Mouse (Mus musculus): ENCODE measurements around the gene Olfr1501. TPM values are rescaled to one million over a fixed set of nuclear protein-coding genes. Genes with fewer than 3 reads are reported as not detected.
"Not testable (repeated sequence)": the region's sequence is repeated elsewhere in the genome, so short reads cannot be mapped to it uniquely, and the experiment has no call there.

Gene Olfr1501
- not detected in 2 replicates for polyA plus RNA-seq (2015; fragmentation: Nextera tagmentation; extraction: Ambion mirVana)

DNA sequence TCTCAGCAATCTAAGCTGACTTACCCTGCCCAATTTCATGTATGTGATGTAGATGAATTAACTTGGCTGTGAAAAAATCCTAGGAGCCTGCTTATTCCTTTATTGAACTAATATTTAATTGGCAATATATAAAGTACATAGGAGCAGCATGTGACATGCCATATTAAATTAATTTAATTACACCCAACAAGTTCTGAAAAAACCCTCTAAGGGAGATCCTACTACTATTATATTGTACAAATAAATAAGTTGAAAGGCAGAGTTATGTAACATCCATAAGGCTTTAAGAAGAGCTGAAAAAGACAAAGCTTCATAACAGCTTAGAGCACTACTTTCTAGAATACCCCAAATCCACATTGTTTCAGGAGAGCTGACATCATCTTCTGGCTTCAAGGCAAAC, at the start of gene Olfr1501:
Olfr1501 (minus strand) TSS at position 101 of the 400 bp plus-strand sequence.
- H3K4me1 ChIP-seq (ENCODE audit: control insufficient read depth, insufficient read depth, low read length); ATAC-seq; H3K27ac ChIP-seq (ENCODE audit: low read length); H3K9me3 ChIP-seq (ENCODE audit: control insufficient read depth, low read length); H3K4me2 ChIP-seq (ENCODE audit: low read depth, low read length); H3K27me3 ChIP-seq (replicated peaks; ENCODE audit: control insufficient read depth, insufficient read depth, low read length); H3K4me3 ChIP-seq (ENCODE audit: low read length); H3K36me3 ChIP-seq (ENCODE audit: control insufficient read depth, insufficient read depth, low read length); H3K9ac ChIP-seq (ENCODE audit: low read depth, low read length): not testable (repeated sequence)

DNA sequence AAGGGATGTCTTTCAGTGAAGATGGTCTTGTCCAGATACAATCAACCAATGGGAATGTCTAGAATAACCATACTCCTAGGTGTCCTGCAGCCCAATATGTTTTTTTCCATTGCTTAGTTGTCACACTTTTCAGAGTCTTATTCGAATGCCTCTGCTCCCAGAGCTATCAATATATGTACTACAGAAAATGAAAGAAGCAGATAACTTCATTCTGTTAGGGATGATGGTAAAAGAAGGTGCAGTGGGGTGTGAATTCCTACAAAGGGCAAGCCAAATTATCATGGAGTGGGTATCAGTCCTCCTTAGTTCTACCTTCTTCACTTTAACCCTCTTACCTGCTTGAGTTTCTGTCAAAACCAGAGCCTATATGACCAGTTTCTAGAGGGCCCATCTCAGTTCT, 47.3 kb upstream of the Olfr1501 start, which contains the start of gene Olfr1504:
Olfr1504 (minus strand) TSS at position 101 of the 400 bp plus-strand sequence.
- Histone ChIP-seq H3K36me3 (ENCODE audit: control insufficient read depth, insufficient read depth, low read length) (no peaks in the 10 kb centered on the region), H3K9ac (ENCODE audit: low read depth, low read length) (no peak within 1 kb of the TSS), H3K4me1 (ENCODE audit: control insufficient read depth, insufficient read depth, low read length) (no peaks in the 10 kb centered on the region), H3K27ac (ENCODE audit: low read length) (no peak within 1 kb of the TSS), H3K9me3 (ENCODE audit: control insufficient read depth, low read length) (no peaks in the 10 kb centered on the region), H3K4me3 (ENCODE audit: low read length) (no peak within 1 kb of the TSS), H3K27me3 (replicated peaks; ENCODE audit: control insufficient read depth, insufficient read depth, low read length) (no peaks in the 10 kb centered on the region), H3K4me2 (ENCODE audit: low read depth, low read length) (no peak within 1 kb of the TSS)
- WGBS: 78% methylated on average over 1 of the region's 1 CpGs
- no peak for ATAC-seq

DNA sequence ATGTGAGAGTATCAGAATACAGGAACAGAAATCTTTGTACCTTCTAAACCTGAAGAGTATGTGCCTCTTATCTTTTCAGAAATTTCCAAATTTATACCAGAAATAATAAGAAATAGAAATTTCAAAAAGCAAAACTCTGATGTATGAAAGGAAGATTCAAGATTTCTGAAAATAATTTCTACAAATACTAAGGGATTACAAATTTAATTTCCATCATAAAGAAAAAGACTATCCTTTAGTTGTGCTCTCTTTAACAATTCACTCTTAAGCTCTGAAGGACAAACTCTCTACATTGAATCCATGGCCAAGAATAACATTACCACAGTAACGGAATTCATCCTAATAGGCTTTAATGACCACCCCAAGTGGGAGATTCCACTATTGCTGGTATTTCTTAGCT, 11.0 kb upstream of the Olfr1501 start, which contains the start of gene Olfr1502:
Olfr1502 (plus strand) TSS at position 301 of the 400 bp plus-strand sequence.
- H3K4me3 ChIP-seq (ENCODE audit: low read length): no peak within 1 kb of the TSS
- no peak within 1 kb of the TSS for H3K27ac ChIP-seq (ENCODE audit: low read length)
- no peak within 1 kb of the TSS for H3K4me2 ChIP-seq (ENCODE audit: low read depth, low read length)
- no peaks in the 10 kb centered on the region for H3K36me3 ChIP-seq (ENCODE audit: control insufficient read depth, insufficient read depth, low read length)
- WGBS: 93% methylated on average over 1 of the region's 1 CpGs
- no peak for ATAC-seq
- H3K9me3 ChIP-seq (ENCODE audit: control insufficient read depth, low read length): no peaks in the 10 kb centered on the region
- no peak within 1 kb of the TSS for H3K9ac ChIP-seq (ENCODE audit: low read depth, low read length)
- no peaks in the 10 kb centered on the region for H3K27me3 ChIP-seq (replicated peaks; ENCODE audit: control insufficient read depth, insufficient read depth, low read length)
- H3K4me1 ChIP-seq (ENCODE audit: control insufficient read depth, insufficient read depth, low read length): no peaks in the 10 kb centered on the region

DNA sequence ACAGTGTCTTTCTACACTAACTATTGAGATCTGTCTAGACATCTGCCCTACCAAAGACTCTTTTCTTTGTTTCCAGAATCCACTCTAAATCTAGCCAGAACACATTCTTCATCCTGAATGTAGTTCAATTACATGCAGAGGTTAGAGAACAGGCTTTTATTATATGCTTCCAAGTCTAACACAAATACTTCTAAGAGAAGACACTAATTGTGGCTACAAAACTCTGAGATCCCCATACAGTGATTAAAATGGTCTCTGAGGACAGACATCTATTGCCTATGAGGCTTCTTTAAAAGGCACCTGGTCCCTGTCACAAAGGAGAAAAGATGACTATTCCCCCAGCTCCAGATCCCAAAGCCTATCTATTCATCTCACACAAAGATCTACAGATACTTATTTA, 20.1 kb downstream of the Olfr1501 start, which contains the start of gene Olfr1500:
Olfr1500 (minus strand) TSS at position 101 of the 400 bp plus-strand sequence.
- Histone ChIP-seq H3K4me2 (ENCODE audit: low read depth, low read length) (no peak within 1 kb of the TSS), H3K4me3 (ENCODE audit: low read length) (no peak within 1 kb of the TSS), H3K27ac (ENCODE audit: low read length) (no peak within 1 kb of the TSS), H3K9me3 (ENCODE audit: control insufficient read depth, low read length) (no peaks in the 10 kb centered on the region), H3K4me1 (ENCODE audit: control insufficient read depth, insufficient read depth, low read length) (no peaks in the 10 kb centered on the region), H3K9ac (ENCODE audit: low read depth, low read length) (no peak within 1 kb of the TSS), H3K27me3 (replicated peaks; ENCODE audit: control insufficient read depth, insufficient read depth, low read length) (no peaks in the 10 kb centered on the region), H3K36me3 (ENCODE audit: control insufficient read depth, insufficient read depth, low read length) (no peaks in the 10 kb centered on the region)
- no peak for ATAC-seq

DNA sequence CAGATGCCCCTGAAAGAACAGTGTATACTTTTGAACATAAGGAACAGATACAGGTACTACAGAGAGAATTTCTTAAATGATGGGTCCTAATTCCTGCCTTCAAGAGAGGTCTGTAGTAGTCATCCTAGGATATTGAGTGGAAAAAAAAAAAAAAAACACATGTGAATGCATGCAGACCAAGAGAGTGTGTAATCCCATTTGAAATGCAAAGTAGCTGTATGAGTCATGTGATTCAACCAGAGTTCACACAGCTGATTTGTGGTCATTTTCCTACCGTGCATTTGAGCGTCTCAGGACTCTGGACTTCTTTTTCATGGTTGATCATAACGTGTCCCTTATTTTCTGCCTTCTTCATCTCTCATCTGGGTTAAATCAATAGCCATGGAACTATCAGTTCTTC, 22.0 kb downstream of the Olfr1501 start:
- no peaks in the 10 kb centered on the region for H3K36me3 ChIP-seq (ENCODE audit: control insufficient read depth, insufficient read depth, low read length)
- H3K4me3 ChIP-seq (ENCODE audit: low read length): no peak overlapping the region
- H3K27ac ChIP-seq (ENCODE audit: low read length): no peak overlapping the region
- no peak overlapping the region for H3K9ac ChIP-seq (ENCODE audit: low read depth, low read length)
- no peak overlapping the region for H3K4me2 ChIP-seq (ENCODE audit: low read depth, low read length)
- ATAC-seq: no peak
- WGBS: 79% methylated on average over 3 of the region's 3 CpGs
- H3K9me3 ChIP-seq (ENCODE audit: control insufficient read depth, low read length): no peaks in the 10 kb centered on the region
- no peaks in the 10 kb centered on the region for H3K27me3 ChIP-seq (replicated peaks; ENCODE audit: control insufficient read depth, insufficient read depth, low read length)
- no peaks in the 10 kb centered on the region for H3K4me1 ChIP-seq (ENCODE audit: control insufficient read depth, insufficient read depth, low read length)

DNA sequence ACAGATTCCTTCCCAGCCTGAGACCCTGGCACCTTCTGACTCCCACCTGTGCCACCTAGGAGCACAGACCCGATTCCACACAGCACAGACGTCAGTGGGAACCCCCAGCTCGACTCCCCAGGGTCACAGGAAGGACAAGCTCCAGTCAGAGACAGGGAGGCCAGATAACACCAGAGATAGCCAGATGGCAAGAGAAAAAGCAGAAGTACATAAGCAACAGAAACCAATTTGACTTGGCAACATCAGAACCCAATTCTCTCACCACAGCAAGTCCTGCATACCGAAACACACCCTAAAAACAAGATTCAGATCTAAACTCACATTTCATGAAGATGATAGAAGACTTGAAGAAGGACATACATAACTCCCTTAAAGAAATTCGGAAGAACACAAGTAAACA, 29.6 kb downstream of the Olfr1501 start:
- Histone ChIP-seq H3K9me3 (ENCODE audit: control insufficient read depth, low read length) (no peaks in the 10 kb centered on the region), H3K36me3 (ENCODE audit: control insufficient read depth, insufficient read depth, low read length) (no peaks in the 10 kb centered on the region), H3K27me3 (replicated peaks; ENCODE audit: control insufficient read depth, insufficient read depth, low read length) (no peaks in the 10 kb centered on the region), H3K27ac (ENCODE audit: low read length) (no peak overlapping the region), H3K4me1 (ENCODE audit: control insufficient read depth, insufficient read depth, low read length) (no peaks in the 10 kb centered on the region), H3K4me3 (ENCODE audit: low read length) (no peak overlapping the region), H3K4me2 (ENCODE audit: low read depth, low read length) (no peak overlapping the region), H3K9ac (ENCODE audit: low read depth, low read length) (no peak overlapping the region)
- WGBS: 62% methylated on average over 5 of the region's 5 CpGs
- no peak for ATAC-seq

DNA sequence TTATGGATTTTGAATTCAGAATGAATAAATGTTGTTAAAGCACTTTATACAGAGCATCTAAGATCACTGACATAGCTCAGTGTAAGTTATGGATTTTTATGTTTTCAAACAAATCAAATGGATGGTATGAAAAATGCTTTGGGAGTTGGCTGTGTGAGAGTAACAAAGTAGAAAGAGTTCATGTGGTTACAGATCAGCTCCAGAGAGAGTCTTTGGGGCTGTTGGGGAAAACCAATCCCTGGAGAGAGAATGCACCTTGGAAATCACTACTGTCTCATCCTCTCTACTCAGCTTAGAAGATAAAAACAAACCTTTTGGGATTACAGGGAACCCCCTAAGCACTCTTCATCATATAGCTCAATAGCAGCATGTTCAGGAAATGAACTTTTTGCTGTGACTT, 31.1 kb downstream of the Olfr1501 start, which contains the start of gene Olfr1499:
Olfr1499 (minus strand) TSS at position 101 of the 400 bp plus-strand sequence.
- no peak within 1 kb of the TSS for H3K4me2 ChIP-seq (ENCODE audit: low read depth, low read length)
- no peaks in the 10 kb centered on the region for H3K36me3 ChIP-seq (ENCODE audit: control insufficient read depth, insufficient read depth, low read length)
- H3K4me3 ChIP-seq (ENCODE audit: low read length): no peak within 1 kb of the TSS
- no peaks in the 10 kb centered on the region for H3K9me3 ChIP-seq (ENCODE audit: control insufficient read depth, low read length)
- no peak for ATAC-seq
- no peaks in the 10 kb centered on the region for H3K4me1 ChIP-seq (ENCODE audit: control insufficient read depth, insufficient read depth, low read length)
- H3K27me3 ChIP-seq (replicated peaks; ENCODE audit: control insufficient read depth, insufficient read depth, low read length): no peaks in the 10 kb centered on the region
- H3K27ac ChIP-seq (ENCODE audit: low read length): no peak within 1 kb of the TSS
- H3K9ac ChIP-seq (ENCODE audit: low read depth, low read length): no peak within 1 kb of the TSS

DNA sequence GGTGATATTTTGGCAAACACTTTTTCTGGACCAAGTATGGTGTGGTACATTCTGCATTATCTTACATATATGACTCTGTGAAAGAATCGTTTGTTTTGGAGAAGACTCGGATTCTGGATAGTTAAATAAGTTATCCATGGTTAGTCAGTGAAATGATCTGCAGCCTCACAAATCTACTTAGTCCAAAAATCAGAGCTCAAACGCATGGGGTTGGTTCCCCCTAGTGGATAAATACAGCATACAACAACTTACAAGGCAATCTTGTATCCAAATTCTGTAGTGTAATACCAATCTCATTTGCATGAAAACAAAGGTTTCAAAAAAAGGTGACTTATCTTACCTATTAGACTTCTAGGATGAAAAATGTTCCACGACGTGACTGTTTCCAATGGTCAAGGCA, 31.7 kb downstream of the Olfr1501 start:
- Histone ChIP-seq H3K9ac (ENCODE audit: low read depth, low read length) (no peak overlapping the region), H3K27me3 (replicated peaks; ENCODE audit: control insufficient read depth, insufficient read depth, low read length) (no peaks in the 10 kb centered on the region), H3K27ac (ENCODE audit: low read length) (no peak overlapping the region), H3K9me3 (ENCODE audit: control insufficient read depth, low read length) (no peaks in the 10 kb centered on the region), H3K4me2 (ENCODE audit: low read depth, low read length) (no peak overlapping the region), H3K4me1 (ENCODE audit: control insufficient read depth, insufficient read depth, low read length) (no peaks in the 10 kb centered on the region), H3K4me3 (ENCODE audit: low read length) (no peak overlapping the region), H3K36me3 (ENCODE audit: control insufficient read depth, insufficient read depth, low read length) (no peaks in the 10 kb centered on the region)
- no peak for ATAC-seq
- 32% methylated on average over 5 of the region's 5 CpGs for WGBS

DNA sequence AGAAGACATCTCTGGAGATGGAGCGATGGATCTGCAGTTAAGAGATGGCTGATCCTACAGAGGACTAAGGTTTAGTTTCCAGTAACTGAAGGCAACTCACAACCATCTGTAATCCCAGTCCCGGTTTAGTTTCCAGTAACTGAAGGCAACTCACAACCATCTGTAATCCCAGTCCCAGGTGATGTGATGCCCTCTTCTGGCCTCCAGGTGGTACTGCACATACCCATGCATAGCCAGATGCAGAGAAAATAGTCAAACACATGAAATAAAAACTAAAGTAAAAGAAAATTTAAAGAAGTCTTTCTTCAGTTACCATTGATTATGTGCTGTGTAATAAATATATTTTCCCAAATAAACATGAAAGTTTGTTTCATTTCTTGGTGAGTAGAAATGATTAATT, 37.7 kb downstream of the Olfr1501 start:
- H3K27ac ChIP-seq (ENCODE audit: low read length): no peak overlapping the region
- no peak overlapping the region for H3K4me3 ChIP-seq (ENCODE audit: low read length)
- no peak overlapping the region for H3K4me2 ChIP-seq (ENCODE audit: low read depth, low read length)
- no peak for ATAC-seq
- no peaks in the 10 kb centered on the region for H3K27me3 ChIP-seq (replicated peaks; ENCODE audit: control insufficient read depth, insufficient read depth, low read length)
- 51% methylated on average over 2 of the region's 2 CpGs for WGBS
- H3K4me1 ChIP-seq (ENCODE audit: control insufficient read depth, insufficient read depth, low read length): no peaks in the 10 kb centered on the region
- no peaks in the 10 kb centered on the region for H3K36me3 ChIP-seq (ENCODE audit: control insufficient read depth, insufficient read depth, low read length)
- H3K9ac ChIP-seq (ENCODE audit: low read depth, low read length): no peak overlapping the region
- no peaks in the 10 kb centered on the region for H3K9me3 ChIP-seq (ENCODE audit: control insufficient read depth, low read length)

DNA sequence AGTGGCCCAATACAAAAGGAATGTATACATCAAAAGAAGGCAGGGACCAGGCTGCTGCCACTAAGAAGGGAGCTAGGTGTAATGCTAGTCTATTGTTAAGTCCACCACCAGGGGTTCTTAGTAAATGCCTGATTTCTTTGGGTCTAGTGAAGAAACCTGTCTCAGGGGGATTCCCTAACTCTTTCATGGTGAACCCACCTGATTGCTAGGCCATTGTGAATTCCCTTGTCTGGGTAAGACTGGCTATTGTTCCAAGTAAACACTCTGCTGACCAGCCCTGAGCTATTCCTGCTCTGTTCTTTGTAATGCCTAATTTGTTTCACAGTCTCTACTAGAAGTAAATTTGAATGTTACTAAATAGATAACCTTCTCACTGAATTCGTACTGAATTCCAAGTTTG, 45.0 kb downstream of the Olfr1501 start:
- not testable (repeated sequence) for H3K4me2 ChIP-seq (ENCODE audit: low read depth, low read length); H3K36me3 ChIP-seq (ENCODE audit: control insufficient read depth, insufficient read depth, low read length); H3K27me3 ChIP-seq (replicated peaks; ENCODE audit: control insufficient read depth, insufficient read depth, low read length); ATAC-seq; H3K27ac ChIP-seq (ENCODE audit: low read length); H3K9ac ChIP-seq (ENCODE audit: low read depth, low read length); H3K4me3 ChIP-seq (ENCODE audit: low read length); H3K9me3 ChIP-seq (ENCODE audit: control insufficient read depth, low read length); H3K4me1 ChIP-seq (ENCODE audit: control insufficient read depth, insufficient read depth, low read length)
- WGBS: 67% methylated on average over 1 of the region's 1 CpGs
